Mouse (Mus musculus): ENCODE results near the gene Olfr372. TPM values are rescaled to one million over a fixed set of nuclear protein-coding genes. Genes with fewer than 3 reads are reported as not detected.

The Olfr372 gene
- total and polyA plus RNA-seq, 3 experiments: not detected

GRCm38 (mm10) chr8:72006763-72007162, 34.3 kb upstream of the Olfr372 start:
- H3K4me3 ChIP-seq (replicated peaks in 1 of 3; ENCODE audit: low read depth in 2 of 3, low read length in 2 of 3, poor library complexity in 1 of 3): no peak overlapping the region
- H3K9ac ChIP-seq (ENCODE audit: insufficient read depth, low read depth): no peak overlapping the region
- no peak for DNase-seq (ENCODE audit: extremely low read depth)
- H3K79me2 ChIP-seq (replicated peaks; ENCODE audit: control insufficient read depth, extremely low read depth, insufficient read depth, poor library complexity, severe bottlenecking): no peaks in the 10 kb centered on the region
- no peaks in the 10 kb centered on the region for H3K9me3 ChIP-seq (replicated peaks; ENCODE audit: low read length)
- H3K4me1 ChIP-seq (ENCODE audit: control insufficient read depth in 1 of 2, insufficient read depth in 2 of 2): peaks cover 13 to 45% of the 10 kb centered on the region in 2 experiments
- no peak for TF ChIP-seq EP300 (IDR thresholded peaks at IDR 0.05; ENCODE audit: low read length)
- TF ChIP-seq CTCF (conservative IDR thresholded peaks at IDR 0.05 in 1 of 2, IDR thresholded peaks at IDR 0.05 in 1 of 2; ENCODE audit: low read depth in 2 of 2, low read length in 2 of 2): no peak
- no peak for TF ChIP-seq ZC3H11A (IDR thresholded peaks at IDR 0.05; ENCODE audit: low read depth, low read length)
- no peak for TF ChIP-seq ZNF384 (IDR thresholded peaks at IDR 0.05; ENCODE audit: low read depth, low read length)
- H3K36me3 ChIP-seq (replicated peaks in 1 of 2; ENCODE audit: control insufficient read depth in 1 of 2, insufficient read depth in 1 of 2, low read length in 1 of 2): peaks cover 0 to 20% of the 10 kb centered on the region in 2 experiments
- in situ Hi-C loops (cut with MboI; ENCODE audit: low pct_ligation_motif_present, low pct_unique_long_range_greater_than_20kb, low sequenced_read_pairs): loop anchor here (25.0 kb wide), 1 partner anchor 869 kb away; no protein-coding TSS in a partner anchor
- no peaks in the 10 kb centered on the region for H3K27me3 ChIP-seq (replicated peaks)
- dilution Hi-C loops (cut with MboI; ENCODE audit: extremely low pct_ligation_motif_present, extremely low pct_unique_long_range_greater_than_20kb, low sequenced_read_pairs): no loop called here
- H3K27ac ChIP-seq (ENCODE audit: insufficient read depth, low read depth): no peak overlapping the region
- no peak overlapping the region for H3K4me2 ChIP-seq (ENCODE audit: insufficient read depth, low read depth, poor library complexity, severe bottlenecking)

GRCm38 (mm10) chr8:72008134-72008641, 32.8 kb upstream of the Olfr372 start:
- H3K79me2 ChIP-seq (replicated peaks; ENCODE audit: control insufficient read depth, extremely low read depth, insufficient read depth, poor library complexity, severe bottlenecking): no peaks in the 10 kb centered on the region
- H3K4me1 ChIP-seq (ENCODE audit: control insufficient read depth in 1 of 2, insufficient read depth in 2 of 2): peaks cover 13 to 44% of the 10 kb centered on the region in 2 experiments
- H3K9ac ChIP-seq (ENCODE audit: insufficient read depth, low read depth): no peak overlapping the region
- dilution Hi-C loops (cut with MboI; ENCODE audit: extremely low pct_ligation_motif_present, extremely low pct_unique_long_range_greater_than_20kb, low sequenced_read_pairs): no loop called here
- no peak overlapping the region for H3K27ac ChIP-seq (ENCODE audit: insufficient read depth, low read depth)
- no peaks in the 10 kb centered on the region for H3K27me3 ChIP-seq (replicated peaks)
- DNase-seq (ENCODE audit: extremely low read depth): peak; percentile 82
- no peaks in the 10 kb centered on the region for H3K9me3 ChIP-seq (replicated peaks; ENCODE audit: low read length)
- peaks cover 0 to 14% of the 10 kb centered on the region in 2 experiments for H3K36me3 ChIP-seq (replicated peaks in 1 of 2; ENCODE audit: control insufficient read depth in 1 of 2, insufficient read depth in 1 of 2, low read length in 1 of 2)
- peak overlapping the region in 2 of 3 experiments; percentile 47 to 50 for H3K4me3 ChIP-seq (replicated peaks in 1 of 3; ENCODE audit: low read depth in 2 of 3, low read length in 2 of 3, poor library complexity in 1 of 3)
- TF ChIP-seq NRF1 (IDR thresholded peaks at IDR 0.05; ENCODE audit: low read depth, low read length): no peak
- peak; percentile 90 for TF ChIP-seq CHD2 (IDR thresholded peaks at IDR 0.05; ENCODE audit: low read length)
- no peak for TF ChIP-seq CHD1 (IDR thresholded peaks at IDR 0.05; ENCODE audit: low read depth, low read length)
- peak; percentile 67; the same call in 1 of the 2 replicates for TF ChIP-seq MAX (IDR thresholded peaks at IDR 0.05; ENCODE audit: low read length)
- peak; percentile 94 for TF ChIP-seq EP300 (IDR thresholded peaks at IDR 0.05; ENCODE audit: low read length)
- TF ChIP-seq BHLHE40 (IDR thresholded peaks at IDR 0.05; ENCODE audit: low read depth, low read length): peak; percentile 44; the same call in 1 of the 2 replicates
- no peak for TF ChIP-seq JUND (conservative IDR thresholded peaks at IDR 0.05; ENCODE audit: low read depth, low read length)
- TF ChIP-seq SIN3A (IDR thresholded peaks at IDR 0.05; ENCODE audit: low read length): 0 out of 2 replicates have a peak, but pooled peaks have one; percentile 29
- TF ChIP-seq MEF2A (IDR thresholded peaks at IDR 0.05; ENCODE audit: borderline replicate concordance, low read depth, low read length): peak; percentile 70; the same call in 1 of the 2 replicates
- TF ChIP-seq IRF4 (IDR thresholded peaks at IDR 0.05; ENCODE audit: low read depth, low read length): peak; percentile 93
- TF ChIP-seq MXI1 (IDR thresholded peaks at IDR 0.05; ENCODE audit: low read depth, low read length): peak; percentile 53
- peak; percentile 57 for TF ChIP-seq JUN (IDR thresholded peaks at IDR 0.05; ENCODE audit: insufficient read depth, low read depth, low read length)
- TF ChIP-seq MYC (IDR thresholded peaks at IDR 0.05; ENCODE audit: low read depth, low read length): peak; percentile 45; the same call in 1 of the 2 replicates
- no peak for TF ChIP-seq E2F4 (IDR thresholded peaks at IDR 0.05; ENCODE audit: insufficient replicate concordance, low read depth, low read length)
- peak; percentile 68; the same call in 1 of the 2 replicates for TF ChIP-seq RCOR1 (conservative IDR thresholded peaks at IDR 0.05; ENCODE audit: low read depth, low read length)
- TF ChIP-seq TBP (conservative IDR thresholded peaks at IDR 0.05; ENCODE audit: low read depth, low read length): no peak
- no peak for TF ChIP-seq TCF12 (IDR thresholded peaks at IDR 0.05; ENCODE audit: low read depth, low read length)
- in situ Hi-C loops (cut with MboI; ENCODE audit: low pct_ligation_motif_present, low pct_unique_long_range_greater_than_20kb, low sequenced_read_pairs): loop anchor here (25.0 kb wide), 1 partner anchor 871 kb away; no protein-coding TSS in a partner anchor
- peak overlapping the region; percentile 44 for H3K4me2 ChIP-seq (ENCODE audit: insufficient read depth, low read depth, poor library complexity, severe bottlenecking)

Measured in CH12.LX (cell line).